Comparison of ENCODE assay signal across 20 mouse cellular contexts in the genomic region with DNA sequence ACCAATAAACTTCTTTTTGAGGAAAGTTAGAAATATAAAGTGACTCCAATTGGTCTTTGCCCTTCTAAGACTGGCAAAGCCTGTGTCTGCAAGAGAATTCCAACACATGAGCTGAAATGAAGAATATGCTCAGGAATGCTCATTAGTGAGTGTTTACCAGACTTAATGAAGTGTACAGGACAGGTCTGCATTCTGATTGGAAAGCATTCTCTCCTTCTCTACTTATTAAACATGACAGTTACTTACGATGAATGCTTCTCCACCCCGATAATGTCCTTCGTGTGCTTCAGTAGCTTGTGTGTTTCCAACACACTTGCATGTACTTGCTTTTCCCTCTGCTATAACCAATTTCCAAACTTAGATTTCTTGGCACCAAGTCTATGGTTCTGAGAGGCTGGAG.
"Had no signal": no experiment of that assay in that cellular context is flagged by ENCODE, and none has a peak within 500 bp of the region (broad histone marks: within the 10 kb centered on the region; RNA-seq: fewer than 3 reads in every experiment).

No protein-coding gene starts in this region.

- H3K27me3 ChIP-seq: liver, embryonic 15.5 days; lung, embryonic 15.5 days; megakaryocyte, embryonic 14.5 days; midbrain, embryonic 13.5 days; midbrain, embryonic 15.5 days; neural tube, embryonic 13.5 days; neural tube, embryonic 15.5 days had no signal

- H3K4me3 ChIP-seq: liver, embryonic 15.5 days; lung, embryonic 15.5 days; megakaryocyte, embryonic 14.5 days; midbrain, embryonic 13.5 days; midbrain, embryonic 15.5 days; myocyte; neural tube, embryonic 13.5 days; neural tube, embryonic 15.5 days had no signal

- H3K27ac ChIP-seq: liver, embryonic 15.5 days; lung, embryonic 15.5 days; macrophage; midbrain, embryonic 13.5 days; midbrain, embryonic 15.5 days; neural tube, embryonic 13.5 days; neural tube, embryonic 15.5 days had no signal

- H3K4me1 ChIP-seq: liver, embryonic 15.5 days; lung, embryonic 15.5 days; megakaryocyte, embryonic 14.5 days; midbrain, embryonic 13.5 days; midbrain, embryonic 15.5 days; neural tube, embryonic 13.5 days; neural tube, embryonic 15.5 days had no signal

- DNase-seq: liver, postnatal 0 days; lung, adult 2 months; lung, postnatal 14 days; lung, postnatal 36 days; right cerebral cortex, adult 18-20 months; right cerebral cortex, postnatal 25 days; right cerebral cortex, postnatal 4 days; spleen, adult 18-20 months; thymus, adult 18-20 months; thymus, postnatal 14 days; thymus, postnatal 36 days had no signal

- H3K36me3 ChIP-seq: liver, embryonic 15.5 days; lung, embryonic 15.5 days; midbrain, embryonic 13.5 days; midbrain, embryonic 15.5 days; neural tube, embryonic 13.5 days; neural tube, embryonic 15.5 days had no signal
